Mouse (Mus musculus): ENCODE results near the gene Zdhhc7. TPM values are rescaled to one million over a fixed set of nuclear protein-coding genes. Genes with fewer than 3 reads are reported as not detected.

Zdhhc7 gene
- polyA plus RNA-seq, 1 experiment = 25.6 TPM

DNA sequence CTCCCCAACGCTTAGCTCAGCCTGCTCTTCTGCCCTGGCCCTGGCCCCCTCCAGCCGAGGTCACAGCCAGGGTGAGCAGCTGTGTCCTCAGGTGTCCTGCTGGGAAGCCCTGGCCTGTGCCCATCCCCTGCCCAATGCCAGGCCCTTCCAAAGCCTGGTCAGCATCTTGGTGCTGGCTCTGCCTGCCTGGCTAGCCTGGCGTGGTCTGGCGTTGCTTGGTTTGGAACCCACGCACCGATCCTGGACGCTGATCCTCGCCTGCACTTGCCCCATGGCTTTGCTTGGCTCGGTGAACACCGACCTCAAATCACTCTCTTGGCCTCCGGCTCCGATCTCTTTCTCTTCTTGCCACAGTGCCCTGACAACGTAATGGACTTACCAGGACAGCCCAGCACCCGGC lies 38.5 kb downstream of the Zdhhc7 start:
- Histone ChIP-seq H3K4me1 (ENCODE audit: control insufficient read depth, insufficient read depth, low read length) (peaks cover 8% of the 10 kb centered on the region; the same call in 1 of the 2 replicates), H3K4me3 (ENCODE audit: insufficient read depth, low read length) (no peak overlapping the region), H3K27ac (ENCODE audit: insufficient read depth, low read length) (no peak overlapping the region)
- TF ChIP-seq CTCF (IDR thresholded peaks at IDR 0.05; ENCODE audit: borderline replicate concordance, insufficient read depth, low read length) = no peak
- no peak for TF ChIP-seq POLR2A (IDR thresholded peaks at IDR 0.05; ENCODE audit: low read depth, low read length)

DNA sequence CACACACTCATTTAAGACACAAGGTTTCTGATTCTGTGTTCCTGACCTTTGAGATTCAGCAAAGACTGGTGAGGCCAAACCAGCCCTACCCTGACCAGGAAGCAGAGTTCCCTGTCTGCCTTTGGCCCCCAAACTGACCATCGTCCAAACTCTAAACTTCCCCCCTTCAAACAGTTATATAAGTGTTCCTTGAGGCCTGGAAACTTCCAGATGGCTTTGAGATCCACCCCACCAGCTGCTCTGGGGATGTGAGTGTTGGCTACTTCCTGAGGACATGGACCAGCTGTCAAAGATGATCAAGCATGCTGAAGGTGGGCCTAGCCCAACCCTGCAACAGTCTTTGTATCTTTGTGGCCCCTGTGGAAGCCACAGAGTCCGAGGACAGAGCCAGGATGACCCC lies 44.2 kb downstream of the Zdhhc7 start:
- no peaks in the 10 kb centered on the region for H3K4me1 ChIP-seq (ENCODE audit: control insufficient read depth, insufficient read depth, low read length)
- no peak overlapping the region for H3K4me3 ChIP-seq (ENCODE audit: insufficient read depth, low read length)
- H3K27ac ChIP-seq (ENCODE audit: insufficient read depth, low read length) = no peak overlapping the region
- no peak for TF ChIP-seq CTCF (IDR thresholded peaks at IDR 0.05; ENCODE audit: borderline replicate concordance, insufficient read depth, low read length)
- TF ChIP-seq POLR2A (IDR thresholded peaks at IDR 0.05; ENCODE audit: low read depth, low read length) = no peak

GRCm38 (mm10) chr8:120054833-120055232 lies 46.4 kb downstream of the Zdhhc7 start:
- TF ChIP-seq POLR2A (IDR thresholded peaks at IDR 0.05; ENCODE audit: low read depth, low read length) (no peak), CTCF (IDR thresholded peaks at IDR 0.05; ENCODE audit: borderline replicate concordance, insufficient read depth, low read length) (no peak)
- Histone ChIP-seq H3K27ac (ENCODE audit: insufficient read depth, low read length) (no peak overlapping the region), H3K4me1 (ENCODE audit: control insufficient read depth, insufficient read depth, low read length) (peaks cover 3% of the 10 kb centered on the region; the same call in 1 of the 2 replicates), H3K4me3 (ENCODE audit: insufficient read depth, low read length) (no peak overlapping the region)

DNA sequence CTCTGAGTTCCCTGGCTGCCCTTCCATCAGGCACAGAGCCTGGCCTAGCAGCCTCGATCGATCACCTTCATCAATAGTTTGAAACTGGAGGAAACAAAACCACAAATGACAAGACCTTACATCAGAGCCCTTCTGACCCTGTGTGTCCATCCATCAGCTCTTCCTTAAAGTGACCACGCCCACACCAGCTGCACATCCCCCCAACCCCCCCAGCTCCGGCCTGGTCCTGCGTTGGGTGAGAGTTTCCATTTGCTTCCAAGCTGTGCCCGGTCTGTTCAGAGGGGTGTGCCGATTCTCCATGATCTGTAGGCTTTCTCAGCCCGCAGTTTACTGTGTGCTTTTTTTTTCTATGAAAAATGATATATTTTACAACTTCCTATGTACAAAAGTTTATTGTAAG lies 49.0 kb downstream of the Zdhhc7 start:
- Histone ChIP-seq H3K27ac (ENCODE audit: insufficient read depth, low read length) (no peak overlapping the region), H3K4me1 (ENCODE audit: control insufficient read depth, insufficient read depth, low read length) (peaks cover 3% of the 10 kb centered on the region; the same call in 1 of the 2 replicates), H3K4me3 (ENCODE audit: insufficient read depth, low read length) (no peak overlapping the region)
- TF ChIP-seq CTCF (IDR thresholded peaks at IDR 0.05; ENCODE audit: borderline replicate concordance, insufficient read depth, low read length) = no peak
- TF ChIP-seq POLR2A (IDR thresholded peaks at IDR 0.05; ENCODE audit: low read depth, low read length) = no peak

- no peak for TF ChIP-seq CTCF (IDR thresholded peaks at IDR 0.05; ENCODE audit: borderline replicate concordance, insufficient read depth, low read length)
- no peak for TF ChIP-seq POLR2A (IDR thresholded peaks at IDR 0.05; ENCODE audit: low read depth, low read length)
- Histone ChIP-seq H3K4me3 (ENCODE audit: insufficient read depth, low read length) (no peak overlapping the region), H3K4me1 (ENCODE audit: control insufficient read depth, insufficient read depth, low read length) (peaks cover 3% of the 10 kb centered on the region; the same call in 1 of the 2 replicates), H3K27ac (ENCODE audit: insufficient read depth, low read length) (no peak overlapping the region)
Measured at GRCm38 (mm10) chr8:120051908-120052307, 49.4 kb downstream of the Zdhhc7 start.

DNA sequence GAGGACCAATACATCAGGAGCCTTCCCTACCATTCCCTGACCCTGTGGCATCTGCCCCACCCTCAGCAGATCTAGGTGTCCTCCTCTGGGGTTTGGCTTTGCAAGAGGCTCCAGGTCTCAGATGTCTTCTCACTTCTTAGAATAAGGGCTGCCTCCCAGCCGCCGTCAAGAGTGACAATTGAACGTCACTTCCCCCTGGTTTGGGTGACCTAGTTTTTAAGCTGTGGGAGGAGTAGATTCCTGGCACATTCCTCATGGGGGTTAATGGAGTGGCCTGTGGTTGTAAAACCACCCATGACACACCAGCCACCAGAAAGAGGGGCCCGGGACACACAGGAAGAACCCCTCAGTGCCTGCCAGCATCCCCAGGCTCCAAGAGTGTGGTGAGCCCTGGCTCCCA lies 50.3 kb downstream of the Zdhhc7 start:
- no peak overlapping the region for H3K27ac ChIP-seq (ENCODE audit: insufficient read depth, low read length)
- TF ChIP-seq CTCF (IDR thresholded peaks at IDR 0.05; ENCODE audit: borderline replicate concordance, insufficient read depth, low read length) = no peak
- no peak for TF ChIP-seq POLR2A (IDR thresholded peaks at IDR 0.05; ENCODE audit: low read depth, low read length)
- H3K4me1 ChIP-seq (ENCODE audit: control insufficient read depth, insufficient read depth, low read length) = peaks cover 3% of the 10 kb centered on the region; the same call in 1 of the 2 replicates
- H3K4me3 ChIP-seq (ENCODE audit: insufficient read depth, low read length) = no peak overlapping the region

DNA sequence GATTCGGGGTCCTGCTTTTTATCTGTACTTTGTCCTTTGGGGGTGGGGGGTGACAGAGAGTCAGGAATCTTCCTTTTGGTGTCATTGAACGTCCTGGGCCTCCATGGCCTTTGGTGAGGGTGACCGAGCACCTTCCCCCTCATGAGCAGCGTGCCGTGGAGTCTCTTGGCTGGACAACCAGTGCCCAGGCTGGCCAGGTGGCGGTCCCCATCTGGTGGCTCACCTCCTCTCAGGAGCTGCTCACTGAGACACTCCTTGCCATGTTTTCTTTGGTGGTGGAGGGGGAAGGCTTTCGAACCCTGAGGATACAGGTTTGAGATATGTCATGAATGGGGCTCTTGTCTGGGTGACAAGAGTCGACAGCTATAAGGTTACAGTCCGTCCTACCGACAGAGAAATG lies 50.9 kb downstream of the Zdhhc7 start:
- TF ChIP-seq POLR2A (IDR thresholded peaks at IDR 0.05; ENCODE audit: low read depth, low read length) (no peak), CTCF (IDR thresholded peaks at IDR 0.05; ENCODE audit: borderline replicate concordance, insufficient read depth, low read length) (no peak)
- Histone ChIP-seq H3K27ac (ENCODE audit: insufficient read depth, low read length) (no peak overlapping the region), H3K4me1 (ENCODE audit: control insufficient read depth, insufficient read depth, low read length) (peaks cover 3% of the 10 kb centered on the region; the same call in 1 of the 2 replicates), H3K4me3 (ENCODE audit: insufficient read depth, low read length) (no peak overlapping the region)

DNA sequence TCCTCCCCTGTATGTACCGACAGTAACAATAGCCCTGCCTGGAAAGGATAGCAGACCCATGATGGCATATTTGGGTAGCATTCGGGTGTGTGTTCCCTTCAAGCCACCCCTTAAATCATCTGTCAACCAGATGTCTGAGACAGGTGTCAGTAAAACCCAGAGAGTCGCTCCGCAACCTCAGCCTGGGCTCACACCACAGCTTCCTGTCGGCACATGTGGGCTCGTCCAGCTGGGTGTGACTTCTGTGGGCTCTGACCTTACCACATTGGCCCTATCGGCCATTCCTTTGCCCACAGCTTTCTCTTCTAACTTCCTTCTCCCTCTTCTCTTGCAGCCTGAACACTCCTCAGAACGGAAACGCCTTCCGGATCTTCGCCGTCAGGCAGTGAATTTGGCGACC lies 51.3 kb downstream of the Zdhhc7 start:
- Histone ChIP-seq H3K4me3 (ENCODE audit: insufficient read depth, low read length) (no peak overlapping the region), H3K4me1 (ENCODE audit: control insufficient read depth, insufficient read depth, low read length) (peaks cover 3% of the 10 kb centered on the region; the same call in 1 of the 2 replicates), H3K27ac (ENCODE audit: insufficient read depth, low read length) (no peak overlapping the region)
- no peak for TF ChIP-seq POLR2A (IDR thresholded peaks at IDR 0.05; ENCODE audit: low read depth, low read length)
- TF ChIP-seq CTCF (IDR thresholded peaks at IDR 0.05; ENCODE audit: borderline replicate concordance, insufficient read depth, low read length) = no peak

GRCm38 (mm10) chr8:120046258-120047020 lies 54.8 kb downstream of the Zdhhc7 start:
- no peak for TF ChIP-seq POLR2A (IDR thresholded peaks at IDR 0.05; ENCODE audit: low read depth, low read length)
- TF ChIP-seq CTCF (IDR thresholded peaks at IDR 0.05; ENCODE audit: borderline replicate concordance, insufficient read depth, low read length) = no peak
- peaks cover 3% of the 10 kb centered on the region; the same call in 1 of the 2 replicates for H3K4me1 ChIP-seq (ENCODE audit: control insufficient read depth, insufficient read depth, low read length)
- H3K4me3 ChIP-seq (ENCODE audit: insufficient read depth, low read length) = no peak overlapping the region
- no peak overlapping the region for H3K27ac ChIP-seq (ENCODE audit: insufficient read depth, low read length)

DNA sequence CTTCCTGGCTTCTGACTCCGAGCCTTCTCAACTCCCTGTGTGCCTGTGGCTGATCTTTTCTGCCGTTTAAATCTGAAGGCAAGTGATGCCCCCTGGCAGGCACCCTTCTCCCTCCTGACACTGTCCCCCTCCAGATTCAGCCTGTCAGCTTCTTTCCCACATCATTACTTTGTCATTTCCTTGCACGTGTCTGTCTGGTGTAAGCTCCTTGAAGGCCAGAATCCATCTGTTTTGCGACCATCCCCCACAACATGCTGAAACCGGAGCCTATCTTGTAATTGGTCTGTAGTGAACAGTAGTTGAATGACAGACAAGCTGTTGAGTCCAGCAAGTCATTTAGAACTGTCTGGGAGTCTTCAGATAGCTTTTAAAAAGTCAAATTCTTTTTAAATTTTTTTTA lies 55.8 kb downstream of the Zdhhc7 start:
- Histone ChIP-seq H3K4me1 (ENCODE audit: control insufficient read depth, insufficient read depth, low read length) (no peaks in the 10 kb centered on the region), H3K27ac (ENCODE audit: insufficient read depth, low read length) (no peak overlapping the region), H3K4me3 (ENCODE audit: insufficient read depth, low read length) (no peak overlapping the region)
- TF ChIP-seq CTCF (IDR thresholded peaks at IDR 0.05; ENCODE audit: borderline replicate concordance, insufficient read depth, low read length) = no peak
- no peak for TF ChIP-seq POLR2A (IDR thresholded peaks at IDR 0.05; ENCODE audit: low read depth, low read length)
